Mouse (Mus musculus) liver, embryonic 14.5 days (tissue): ENCODE measurements at regions not wholly inside any gene's neighbourhood (a gene's known extent, or its start where the extent isn't known, plus 50 kb on each side); places are given as distances from the start of the nearest gene placed in this dataset.

Source experiments
- ATAC-seq: fragments of 200-750 bp; cut with Nextera tagmentation; 2 replicates; pipeline ENCODE4 v1.8.0; 2017; ENCODE audit warnings: moderate number of reproducible peaks, mild to moderate bottlenecking, moderate library complexity; ENCODE audit not compliant: insufficient read depth
- DNase-seq, 3 experiments: peaks; one replicate each; pipeline ENCODE4 v3.0.0-alpha.2; 2012 to 2013; ENCODE audit warnings: low read depth in 3 of 3, low spot score in 3 of 3
- H3K27ac ChIP-seq: fragments of 300-500 bp; sonication (generic); 2 replicates; pipeline ENCODE4 v1.5.1; 2014; ENCODE audit warnings: moderate library complexity, mild to moderate bottlenecking, control low read depth, inconsistent platforms
- H3K27me3 ChIP-seq: fragments of 300-500 bp; sonication (generic); 2 replicates; pipeline ENCODE4 v1.6.1; 2014; ENCODE audit warnings: mild to moderate bottlenecking, low read length, moderate library complexity; ENCODE audit not compliant: control insufficient read depth, insufficient read depth
- H3K36me3 ChIP-seq: fragments of 300-500 bp; sonication (generic); replicated peaks from 2 replicates; pipeline ENCODE4 v1.6.1; 2014; ENCODE audit warnings: low read depth; ENCODE audit not compliant: control insufficient read depth, insufficient read depth
- H3K4me1 ChIP-seq, 2 experiments: fragments of 200-500 bp in 1 of 2; fragments of 300-500 bp in 1 of 2; sonication (generic) in 1 of 2; replicated peaks; 2 replicates each; pipeline ENCODE4 v1.6.1; 2012 to 2014; ENCODE audit warnings: antibody characterized with exemption in 1 of 2, inconsistent platforms in 1 of 2, low read length in 1 of 2; ENCODE audit not compliant: control insufficient read depth in 2 of 2, insufficient read depth in 2 of 2
- H3K4me2 ChIP-seq: fragments of 300-500 bp; sonication (generic); 2 replicates; pipeline ENCODE4 v1.6.1; 2014; ENCODE audit warnings: low read depth, mild to moderate bottlenecking, control low read depth, moderate library complexity
- H3K4me3 ChIP-seq, 2 experiments: fragments of 200-500 bp in 1 of 2; fragments of 300-500 bp in 1 of 2; sonication (generic) in 1 of 2; 2 replicates each; pipeline ENCODE4 v1.5.1; 2012 to 2014; ENCODE audit warnings: low read depth in 2 of 2, low read length in 2 of 2, mild to moderate bottlenecking in 2 of 2, control low read depth in 1 of 2, inconsistent platforms in 1 of 2, moderate library complexity in 1 of 2; ENCODE audit not compliant: insufficient read depth in 1 of 2
- H3K9ac ChIP-seq: fragments of 300-500 bp; sonication (generic); replicated peaks from 2 replicates; pipeline ENCODE4 v1.6.1; 2014; ENCODE audit warnings: mild to moderate bottlenecking, control low read depth, moderate library complexity
- H3K9me3 ChIP-seq: fragments of 300-500 bp; sonication (generic); 2 replicates; pipeline ENCODE4 v1.6.1; 2016; ENCODE audit warnings: low read length, mixed read lengths; ENCODE audit not compliant: control insufficient read depth
- CTCF ChIP-seq: IDR thresholded peaks from 2 replicates; pipeline ENCODE4 v1.5.1; 2016; ENCODE audit warnings: antibody characterized with exemption, low read depth, control low read depth
- EP300 ChIP-seq: IDR thresholded peaks from 2 replicates; pipeline ENCODE4 v1.6.1; 2016; ENCODE audit warnings: antibody characterized with exemption, low read depth
- WGBS: fragments of 180-500 bp; shearing (Covaris S2); extraction: QIAGEN DNeasy Blood & Tissue Kit; methylation state at CpG from one replicate; pipeline ENCODE4 v1.1.7; 2014; ENCODE audit not compliant: insufficient replicate concordance; 5-methylcytosine and 5-hydroxymethylcytosine counted together

- DNase-seq (no peak), ATAC-seq (no peak)
- peaks cover 0 to 11% of the 10 kb centered on the region in 2 experiments; a peak in 3 of 4 replicates for H3K4me1 ChIP-seq
- no peak overlapping the region for H3K9ac ChIP-seq
- no peaks in the 10 kb centered on the region for H3K36me3 ChIP-seq
- WGBS, result 9% methylated on average over 1 of the region's 1 CpGs
- H3K27ac ChIP-seq, result no peak overlapping the region
- H3K9me3 ChIP-seq, result no peaks in the 10 kb centered on the region
- TF ChIP-seq CTCF (no peak), EP300 (no peak)
- no peak overlapping the region for H3K4me3 ChIP-seq
- H3K27me3 ChIP-seq, result no peaks in the 10 kb centered on the region
- no peak overlapping the region for H3K4me2 ChIP-seq
These were observed 230.4 kb downstream of the Bcl11a start for GRCm38 (mm10) chr11:24308253-24308633.

GRCm38 (mm10) chr11:24314046-24314445 lies 236.2 kb downstream of the Bcl11a start:
- no peak overlapping the region for H3K4me3 ChIP-seq
- H3K9me3 ChIP-seq, result no peaks in the 10 kb centered on the region
- H3K27me3 ChIP-seq, result no peaks in the 10 kb centered on the region
- H3K4me1 ChIP-seq, result no peaks in the 10 kb centered on the region
- H3K4me2 ChIP-seq, result no peak overlapping the region
- ATAC-seq (no peak), DNase-seq (no peak)
- no peaks in the 10 kb centered on the region for H3K36me3 ChIP-seq
- WGBS, result 65% methylated on average over 1 of the region's 1 CpGs
- TF ChIP-seq CTCF (no peak), EP300 (no peak)
- no peak overlapping the region for H3K9ac ChIP-seq
- no peak overlapping the region for H3K27ac ChIP-seq

- H3K9ac ChIP-seq, result no peak overlapping the region
- no peaks in the 10 kb centered on the region for H3K36me3 ChIP-seq
- H3K4me2 ChIP-seq, result no peak overlapping the region
- WGBS, result 57% methylated on average over 3 of the region's 3 CpGs
- DNase-seq (no peak), ATAC-seq (no peak)
- no peak overlapping the region for H3K27ac ChIP-seq
- TF ChIP-seq CTCF (no peak), EP300 (no peak)
- no peaks in the 10 kb centered on the region for H3K4me1 ChIP-seq
- H3K27me3 ChIP-seq, result no peaks in the 10 kb centered on the region
- no peak overlapping the region for H3K4me3 ChIP-seq
- no peaks in the 10 kb centered on the region for H3K9me3 ChIP-seq
These were observed 237.7 kb downstream of the Bcl11a start for GRCm38 (mm10) chr11:24315582-24315981.

GRCm38 (mm10) chr11:24316198-24316597 lies 238.3 kb downstream of the Bcl11a start:
- Histone ChIP-seq H3K36me3 (no peaks in the 10 kb centered on the region), H3K4me3 (no peak overlapping the region), H3K4me1 (no peaks in the 10 kb centered on the region), H3K27me3 (no peaks in the 10 kb centered on the region), H3K4me2 (no peak overlapping the region), H3K9ac (no peak overlapping the region), H3K9me3 (no peaks in the 10 kb centered on the region), H3K27ac (no peak overlapping the region)
- DNase-seq (no peak), ATAC-seq (no peak)
- TF ChIP-seq CTCF (no peak), EP300 (no peak)
- 51% methylated on average over 4 of the region's 4 CpGs for WGBS

GRCm38 (mm10) chr11:24317989-24318735 lies 240.3 kb downstream of the Bcl11a start:
- H3K9ac ChIP-seq, result no peak overlapping the region
- H3K4me3 ChIP-seq, result no peak overlapping the region
- no peak for ATAC-seq
- no peaks in the 10 kb centered on the region for H3K36me3 ChIP-seq
- H3K27ac ChIP-seq, result no peak overlapping the region
- no peak for TF ChIP-seq CTCF
- TF ChIP-seq EP300, result no peak
- H3K9me3 ChIP-seq, result no peaks in the 10 kb centered on the region
- no peaks in the 10 kb centered on the region for H3K27me3 ChIP-seq
- DNase-seq, result no peak
- 54% methylated on average over 2 of the region's 2 CpGs for WGBS
- no peak overlapping the region for H3K4me2 ChIP-seq
- no peaks in the 10 kb centered on the region for H3K4me1 ChIP-seq
